Mouse (Mus musculus) megakaryocyte, embryonic 14.5 days (primary cell): ENCODE results near the gene Stoml3. TPM values are rescaled to one million over a fixed set of nuclear protein-coding genes. Genes with fewer than 3 reads are reported as not detected.

Source experiments
- H3K27me3 ChIP-seq: replicated peaks from 2 replicates; pipeline ENCODE3; 2012; ENCODE audit warnings: inconsistent platforms
- H3K36me3 ChIP-seq: replicated peaks from 2 replicates; pipeline ENCODE3; 2012; ENCODE audit warnings: low read length, inconsistent platforms, mixed read lengths
- H3K4me1 ChIP-seq: 2 replicates; pipeline ENCODE4 v1.6.1; 2012; ENCODE audit warnings: inconsistent platforms
- H3K4me3 ChIP-seq: replicated peaks from 2 replicates; pipeline ENCODE3; 2012; ENCODE audit warnings: moderate library complexity, mild to moderate bottlenecking, inconsistent platforms
- H3K9me3 ChIP-seq: 2 replicates; pipeline ENCODE4 v1.6.1; 2012; ENCODE audit warnings: inconsistent platforms
- FLI1 ChIP-seq: IDR thresholded peaks from 2 replicates; pipeline ENCODE4 v1.6.1; 2012; ENCODE audit warnings: low read length, inconsistent platforms, mixed read lengths
- GATA1 ChIP-seq: IDR thresholded peaks from 3 replicates; pipeline ENCODE4 v1.6.1; 2012; ENCODE audit warnings: mixed read lengths, low read length, inconsistent platforms, borderline replicate concordance
- polyA plus RNA-seq: library from polyadenylated mRNA; stranded (reverse); fragments of >175 nt; gene quantifications from 2 replicates; pipeline ENCODE4 v1.2.3, GENCODE M21; 2012; ENCODE audit warnings: low replicate concordance; ENCODE audit not compliant: insufficient read depth

Gene Stoml3
- polyA plus RNA-seq, 1 experiment = not detected

- Histone ChIP-seq H3K27me3 (peaks cover 5% of the 10 kb centered on the region), H3K9me3 (no peaks in the 10 kb centered on the region; the same call in 1 of the 2 replicates), H3K4me3 (no peak overlapping the region), H3K36me3 (no peaks in the 10 kb centered on the region), H3K4me1 (peaks cover 4% of the 10 kb centered on the region)
- no peak for TF ChIP-seq GATA1
- no peak for TF ChIP-seq FLI1
Measured at GRCm38 (mm10) chr3:53514221-53515065, 26.0 kb downstream of the Stoml3 start.

GRCm38 (mm10) chr3:53522794-53523193 lies 34.3 kb downstream of the Stoml3 start:
- Histone ChIP-seq H3K27me3 (peaks cover 2% of the 10 kb centered on the region), H3K4me3 (no peak overlapping the region), H3K9me3 (no peaks in the 10 kb centered on the region), H3K36me3 (no peaks in the 10 kb centered on the region), H3K4me1 (peaks cover 7% of the 10 kb centered on the region)
- no peak for TF ChIP-seq GATA1
- TF ChIP-seq FLI1 = no peak

DNA sequence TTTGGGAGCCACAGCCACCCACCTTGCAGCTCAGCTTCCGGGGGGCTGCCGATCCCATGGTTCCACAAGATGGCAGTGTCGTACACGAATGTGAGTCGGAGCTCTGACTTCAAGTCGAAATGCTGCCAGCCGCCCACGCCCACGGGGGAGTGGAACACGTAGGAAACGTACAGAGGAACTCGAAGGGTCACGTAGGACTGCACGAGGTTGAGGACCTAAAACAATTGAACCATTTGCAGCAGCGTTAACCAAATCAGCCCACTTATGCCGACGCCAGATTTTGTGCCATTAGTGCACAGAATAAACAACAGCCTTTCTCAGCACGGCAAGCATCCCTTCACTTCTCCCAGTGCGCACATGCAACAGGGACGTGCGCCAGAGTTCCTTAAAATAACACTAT lies 37.3 kb downstream of the Stoml3 start:
- peaks cover 7% of the 10 kb centered on the region for H3K4me1 ChIP-seq
- H3K4me3 ChIP-seq = peak overlapping the region; percentile 85
- no peaks in the 10 kb centered on the region for H3K9me3 ChIP-seq
- TF ChIP-seq GATA1 (no peak), FLI1 (no peak)
- H3K27me3 ChIP-seq = peaks cover 2% of the 10 kb centered on the region
- H3K36me3 ChIP-seq = no peaks in the 10 kb centered on the region

- no peaks in the 10 kb centered on the region for H3K27me3 ChIP-seq
- peaks cover 13% of the 10 kb centered on the region for H3K4me1 ChIP-seq
- no peak overlapping the region for H3K4me3 ChIP-seq
- H3K36me3 ChIP-seq = no peaks in the 10 kb centered on the region
- no peaks in the 10 kb centered on the region for H3K9me3 ChIP-seq
- TF ChIP-seq FLI1 (no peak), GATA1 (no peak)
Measured at GRCm38 (mm10) chr3:53530305-53530704, 41.9 kb downstream of the Stoml3 start.

- H3K27me3 ChIP-seq = no peaks in the 10 kb centered on the region
- TF ChIP-seq GATA1 (no peak), FLI1 (no peak)
- no peaks in the 10 kb centered on the region for H3K9me3 ChIP-seq
- no peaks in the 10 kb centered on the region for H3K36me3 ChIP-seq
- H3K4me3 ChIP-seq = no peak overlapping the region
- H3K4me1 ChIP-seq = peaks cover 10% of the 10 kb centered on the region
Measured at GRCm38 (mm10) chr3:53532091-53532490, 43.6 kb downstream of the Stoml3 start.

GRCm38 (mm10) chr3:53552691-53553090 lies 64.2 kb downstream of the Stoml3 start:
- Histone ChIP-seq H3K4me1 (peaks cover 17% of the 10 kb centered on the region), H3K9me3 (peaks cover 10% of the 10 kb centered on the region), H3K4me3 (no peak overlapping the region), H3K36me3 (no peaks in the 10 kb centered on the region), H3K27me3 (peaks cover 2% of the 10 kb centered on the region)
- TF ChIP-seq FLI1 (no peak), GATA1 (no peak)

DNA sequence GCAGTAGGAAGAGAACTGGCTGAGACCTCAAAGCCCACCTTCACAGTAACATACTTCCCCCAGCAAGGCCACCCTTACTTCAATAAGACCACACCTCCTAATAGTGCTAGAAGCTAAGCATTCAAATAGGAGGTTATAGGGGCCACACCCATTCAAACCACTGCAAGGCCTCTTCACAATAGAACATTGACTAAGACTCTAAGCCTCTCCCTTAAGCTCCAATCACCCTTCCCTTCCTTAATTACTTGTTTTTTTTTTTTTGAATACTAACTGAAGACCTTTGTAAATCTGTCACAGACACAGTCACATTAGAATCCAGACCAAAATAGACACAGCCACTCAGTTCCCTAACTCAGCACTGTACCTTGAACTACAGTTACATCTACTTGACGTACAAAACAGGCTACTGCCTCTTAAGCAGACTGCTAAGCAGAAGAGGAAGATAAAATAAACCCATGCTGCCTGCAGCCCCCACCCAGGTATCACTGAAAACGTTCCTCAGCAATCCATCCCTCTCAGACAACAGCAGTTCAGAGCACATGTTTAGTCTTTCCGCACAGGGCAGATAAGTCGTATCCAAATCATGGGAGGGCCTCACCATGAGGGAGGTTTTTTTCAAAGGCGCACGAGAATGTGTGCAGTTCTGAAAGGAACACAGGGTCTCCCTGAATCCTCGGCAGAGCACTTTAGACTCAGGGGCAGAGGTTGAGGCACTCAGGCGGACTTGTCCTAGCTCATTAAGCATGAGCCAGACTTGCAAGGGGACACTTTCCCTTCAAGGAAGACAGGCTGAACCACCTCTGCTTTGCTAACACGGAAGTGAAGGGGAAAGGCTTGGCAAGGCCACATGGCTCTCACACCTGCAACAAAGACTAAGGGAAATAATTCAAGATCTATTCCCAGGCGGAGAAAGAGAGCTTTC lies 66.8 kb downstream of the Stoml3 start:
- H3K36me3 ChIP-seq = no peaks in the 10 kb centered on the region
- no peak overlapping the region for H3K4me3 ChIP-seq
- TF ChIP-seq FLI1 (no peak), GATA1 (no peak)
- H3K4me1 ChIP-seq = peaks cover 17% of the 10 kb centered on the region
- peaks cover 2% of the 10 kb centered on the region for H3K27me3 ChIP-seq
- H3K9me3 ChIP-seq = 0 out of 2 replicates have a peak, but pooled peaks cover 5% of the 10 kb centered on the region

DNA sequence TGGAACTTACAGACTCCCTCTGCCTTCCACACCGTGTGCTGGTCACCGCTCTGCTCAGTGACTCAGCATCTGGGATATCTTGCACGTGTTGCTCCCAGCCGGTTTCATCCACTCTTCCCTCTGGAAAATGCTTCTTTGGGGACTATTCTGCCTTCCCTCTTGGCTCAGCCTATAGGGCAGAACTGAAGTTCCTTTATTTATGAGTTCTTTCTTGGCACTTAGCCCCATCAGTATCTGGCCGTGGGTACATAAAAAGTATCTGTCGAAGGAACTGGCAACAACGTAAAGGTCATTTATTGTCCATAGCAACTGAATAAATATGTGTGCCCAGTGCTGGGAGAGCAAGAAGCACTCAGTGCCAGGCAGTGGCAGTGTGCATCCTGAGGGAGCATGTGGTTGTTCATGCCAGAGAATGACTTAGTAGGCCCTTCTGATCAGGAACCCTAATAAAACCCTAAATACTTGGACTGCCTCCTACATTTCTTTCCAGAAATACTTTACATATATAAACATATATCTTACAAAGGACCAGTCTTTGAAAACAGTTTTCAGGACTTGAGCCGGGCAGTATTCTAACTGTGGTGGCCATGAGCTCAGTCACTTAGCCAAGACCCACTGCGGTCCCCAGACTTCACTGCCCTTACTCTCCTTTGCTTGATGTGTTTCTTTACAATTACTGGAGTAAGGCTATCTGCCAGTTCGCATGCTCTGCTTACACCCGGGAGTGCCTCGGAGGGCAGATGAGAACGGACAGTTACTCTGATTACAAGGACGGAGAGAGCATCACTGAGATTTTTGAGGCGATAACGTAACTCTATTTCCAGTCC lies 69.1 kb downstream of the Stoml3 start:
- TF ChIP-seq FLI1 (no peak), GATA1 (no peak)
- Histone ChIP-seq H3K4me1 (peaks cover 19% of the 10 kb centered on the region), H3K9me3 (0 out of 2 replicates have a peak, but pooled peaks cover 3% of the 10 kb centered on the region), H3K36me3 (no peaks in the 10 kb centered on the region), H3K27me3 (peaks cover 2% of the 10 kb centered on the region), H3K4me3 (no peak overlapping the region)

Other genes starting within 250 kb of the Stoml3 start
- 1.6 TPM in 1 of 2 replicates, not detected in the other for gene Nhlrc3, start 25.3 kb upstream of the Stoml3 start, polyA plus RNA-seq
- 10.6 and 14.2 TPM in 2 replicates for gene Proser1, start 25.0 kb upstream of the Stoml3 start, polyA plus RNA-seq
- gene Frem2, start 168.7 kb downstream of the Stoml3 start, polyA plus RNA-seq = 0.02 TPM in 1 of 2 replicates, not detected in the other